Mouse (Mus musculus) neural tube, embryonic 11.5 days (tissue): ENCODE data around the gene Unc5cl. TPM values are rescaled to one million over a fixed set of nuclear protein-coding genes. Genes with fewer than 3 reads are reported as not detected.

Experiments
- ATAC-seq: fragments of 200-750 bp; cut with Nextera tagmentation; 2 replicates; pipeline ENCODE4 v1.8.0; 2017; ENCODE audit warnings: moderate number of reproducible peaks, mild to moderate bottlenecking, moderate TSS enrichment, moderate library complexity; ENCODE audit not compliant: insufficient read depth, low FRiP score, low TSS enrichment
- DNase-seq: peaks from one replicate; pipeline ENCODE4 v3.0.0-alpha.2; 2015; ENCODE audit warnings: low spot score
- H3K27ac ChIP-seq: fragments of 300-500 bp; sonication (generic); 2 replicates; pipeline ENCODE4 v1.5.1; 2014; ENCODE audit warnings: low read depth, mild to moderate bottlenecking, low read length
- H3K27me3 ChIP-seq: fragments of 300-500 bp; sonication (generic); 2 replicates; pipeline ENCODE4 v1.6.1; 2014; ENCODE audit warnings: mild to moderate bottlenecking, low read length, mixed read lengths; ENCODE audit not compliant: control insufficient read depth, insufficient read depth
- H3K36me3 ChIP-seq: fragments of 300-500 bp; sonication (generic); 2 replicates; pipeline ENCODE4 v1.6.1; 2014; ENCODE audit warnings: mild to moderate bottlenecking, low read length, moderate library complexity, mixed read lengths; ENCODE audit not compliant: control insufficient read depth, insufficient read depth
- H3K4me1 ChIP-seq: fragments of 300-500 bp; sonication (generic); 2 replicates; pipeline ENCODE4 v1.6.1; 2014; ENCODE audit warnings: low read length, mixed read lengths; ENCODE audit not compliant: control insufficient read depth, insufficient read depth
- H3K4me2 ChIP-seq: fragments of 300-500 bp; sonication (generic); 2 replicates; pipeline ENCODE4 v1.6.1; 2014; ENCODE audit warnings: low read depth, mild to moderate bottlenecking, moderate library complexity
- H3K4me3 ChIP-seq: fragments of 300-500 bp; sonication (generic); 2 replicates; pipeline ENCODE4 v1.5.1; 2014; ENCODE audit warnings: low read depth, low read length
- H3K9ac ChIP-seq: fragments of 300-500 bp; sonication (generic); 2 replicates; pipeline ENCODE4 v1.6.1; 2014; ENCODE audit warnings: mild to moderate bottlenecking, low read length
- H3K9me3 ChIP-seq: fragments of 300-500 bp; sonication (generic); 2 replicates; pipeline ENCODE4 v1.6.1; 2016; ENCODE audit warnings: low read length; ENCODE audit not compliant: control insufficient read depth
- WGBS: fragments of 180-500 bp; shearing (Covaris S2); extraction: QIAGEN DNeasy Blood & Tissue Kit; methylation state at CpG from one replicate; pipeline ENCODE4 v1.1.7; 2014; 5-methylcytosine and 5-hydroxymethylcytosine counted together
- polyA plus RNA-seq: library from polyadenylated mRNA; unstranded; fragments of >200 nt; fragmentation: Nextera tagmentation; extraction: Ambion mirVana; gene quantifications from 2 replicates; pipeline ENCODE4 v1.2.1, GENCODE M21; 2014

Unc5cl gene
- polyA plus RNA-seq, 1 experiment from 2014 or later: 0.48 TPM

DNA sequence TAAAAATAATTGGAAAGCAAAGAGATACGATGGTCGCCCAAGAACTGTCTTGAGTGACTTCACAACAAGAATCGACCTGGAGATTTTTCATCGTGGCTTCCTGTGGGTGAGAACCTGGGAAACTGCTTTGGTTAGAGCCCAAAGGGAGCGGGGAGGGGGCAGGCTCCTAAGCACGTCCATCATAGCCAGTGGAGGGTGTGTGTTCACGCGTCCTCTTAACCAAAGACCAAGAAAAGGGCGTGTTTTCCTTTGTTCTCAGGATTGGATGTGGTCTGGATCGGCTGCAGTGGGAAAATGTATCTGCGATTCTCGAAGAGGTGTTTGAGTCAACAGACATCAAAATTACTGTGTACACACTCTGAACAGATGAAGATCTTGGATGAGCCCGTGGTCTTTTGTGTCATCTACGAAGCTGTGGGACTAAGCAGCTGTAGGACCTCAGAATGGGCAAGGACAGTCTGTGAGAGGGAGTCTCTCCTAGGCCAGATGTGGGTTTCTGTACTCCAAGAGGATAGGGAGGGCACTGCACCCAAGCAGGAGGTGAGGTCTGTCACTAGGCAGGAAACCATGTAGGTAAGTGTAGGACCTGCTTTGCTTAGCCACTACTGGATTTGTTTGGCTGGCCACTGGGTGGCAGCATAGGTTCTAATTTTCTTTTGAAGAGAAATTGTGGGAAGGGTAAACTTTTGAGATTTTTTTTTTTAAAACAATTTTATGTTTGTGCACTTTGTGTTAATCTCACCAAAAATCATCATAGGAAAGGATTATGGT, 38.1 kb upstream of the Unc5cl start:
- Histone ChIP-seq H3K4me2 (no peak overlapping the region), H3K9ac (no peak overlapping the region), H3K9me3 (no peaks in the 10 kb centered on the region), H3K4me3 (no peak overlapping the region), H3K36me3 (no peaks in the 10 kb centered on the region; the same call in 1 of the 2 replicates), H3K4me1 (0 out of 2 replicates have a peak, but pooled peaks cover under 1% of the 10 kb centered on the region), H3K27me3 (no peaks in the 10 kb centered on the region), H3K27ac (no peak overlapping the region)
- DNase-seq (peak; percentile 61), ATAC-seq (no peak)
- WGBS: 91% methylated on average over 14 of the region's 14 CpGs

DNA sequence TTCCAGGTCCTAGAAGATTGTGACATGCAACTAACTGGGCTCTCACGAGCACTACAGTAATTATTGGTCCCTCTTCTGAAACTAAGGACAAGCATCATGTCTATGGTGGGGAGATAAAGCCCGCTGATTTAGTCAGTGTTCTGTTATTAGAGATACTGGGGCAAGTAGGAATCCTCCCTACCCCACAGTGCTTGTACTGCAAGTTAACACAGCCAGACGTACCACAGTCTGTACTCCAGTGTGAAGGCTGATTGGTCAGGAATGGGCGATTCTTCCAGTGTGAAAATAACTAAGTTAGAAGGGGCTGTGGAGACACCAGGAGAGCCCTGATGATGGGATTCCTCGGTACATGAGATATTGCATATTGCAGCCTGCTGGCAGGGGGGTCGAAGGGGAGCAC, 37.2 kb upstream of the Unc5cl start:
- no peak overlapping the region for H3K4me2 ChIP-seq
- H3K4me3 ChIP-seq: no peak overlapping the region
- H3K9me3 ChIP-seq: no peaks in the 10 kb centered on the region
- no peak overlapping the region for H3K9ac ChIP-seq
- WGBS: 96% methylated on average over 6 of the region's 6 CpGs
- no peak for ATAC-seq
- H3K27me3 ChIP-seq: no peaks in the 10 kb centered on the region
- H3K4me1 ChIP-seq: no peaks in the 10 kb centered on the region
- H3K27ac ChIP-seq: no peak overlapping the region
- DNase-seq: no peak
- no peaks in the 10 kb centered on the region; the same call in 1 of the 2 replicates for H3K36me3 ChIP-seq

DNA sequence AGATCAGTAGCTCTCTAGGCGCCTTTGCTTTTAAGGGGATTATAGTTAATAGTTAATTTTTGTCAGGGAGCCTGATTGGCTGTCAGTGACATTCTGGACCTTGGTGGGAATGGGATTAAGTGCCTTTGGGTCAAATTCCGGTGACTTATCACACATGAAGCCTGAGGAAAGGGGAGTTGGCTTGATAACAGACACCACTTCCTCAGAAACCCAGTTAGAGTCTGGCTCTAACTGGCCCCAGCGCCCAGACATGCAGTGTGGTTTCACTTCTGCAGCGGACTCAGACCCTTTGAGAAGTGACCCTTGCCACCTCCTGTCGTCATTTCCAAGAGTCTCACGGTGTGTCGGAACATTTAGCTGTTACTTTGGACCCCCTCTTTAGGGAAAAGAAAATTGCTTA, 36.5 kb upstream of the Unc5cl start:
- no peak overlapping the region for H3K4me3 ChIP-seq
- DNase-seq (no peak), ATAC-seq (no peak)
- H3K27me3 ChIP-seq: no peaks in the 10 kb centered on the region
- 84% methylated on average over 7 of the region's 7 CpGs for WGBS
- H3K27ac ChIP-seq: no peak overlapping the region
- no peak overlapping the region for H3K4me2 ChIP-seq
- no peaks in the 10 kb centered on the region for H3K9me3 ChIP-seq
- no peak overlapping the region for H3K9ac ChIP-seq
- H3K36me3 ChIP-seq: no peaks in the 10 kb centered on the region; the same call in 1 of the 2 replicates
- H3K4me1 ChIP-seq: no peaks in the 10 kb centered on the region

DNA sequence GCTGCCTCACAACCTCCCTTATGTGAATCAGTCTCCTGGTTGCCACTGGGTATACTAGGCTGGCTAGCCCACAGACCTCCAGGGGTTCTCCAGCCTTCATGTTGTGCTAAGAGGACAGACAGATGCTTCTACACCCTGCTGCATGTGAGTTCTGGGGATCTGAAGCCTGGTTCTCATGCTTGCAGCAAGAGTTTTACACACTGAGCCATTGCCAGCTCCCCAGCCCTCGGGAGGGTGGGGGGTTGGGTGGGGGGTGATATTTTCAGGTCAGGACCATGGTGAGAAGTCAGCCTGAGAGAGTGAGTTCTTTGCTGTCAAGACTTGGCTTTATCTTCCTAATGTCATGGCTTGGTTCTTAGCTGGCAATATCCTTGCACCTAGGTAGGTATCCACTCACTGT, 35.9 kb upstream of the Unc5cl start:
- WGBS: 90% methylated on average over 1 of the region's 1 CpGs

DNA sequence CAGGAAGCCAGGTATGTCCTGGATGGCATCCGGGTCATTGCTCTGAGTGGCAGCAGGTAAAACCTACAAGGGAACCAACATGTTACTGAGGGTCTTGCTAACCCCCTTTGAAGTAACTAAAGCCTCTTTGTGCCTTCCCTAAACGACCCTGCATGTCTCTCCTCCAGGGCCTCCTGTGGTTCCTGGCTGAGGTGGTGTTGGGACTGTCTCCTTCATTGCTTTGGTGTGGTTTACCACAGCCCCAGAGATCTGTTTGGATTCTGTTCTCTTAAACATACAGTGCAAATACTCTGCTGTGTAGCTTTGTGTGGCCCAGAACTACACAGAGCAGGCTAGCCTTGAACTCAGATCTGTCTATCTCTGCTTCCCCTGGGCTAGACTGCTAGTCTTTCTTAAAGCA, 35.1 kb upstream of the Unc5cl start:
- H3K4me2 ChIP-seq: no peak overlapping the region
- WGBS: 56% methylated on average over 2 of the region's 2 CpGs
- no peaks in the 10 kb centered on the region for H3K4me1 ChIP-seq
- no peak overlapping the region for H3K4me3 ChIP-seq
- no peaks in the 10 kb centered on the region for H3K27me3 ChIP-seq
- H3K9ac ChIP-seq: no peak overlapping the region
- no peak overlapping the region for H3K27ac ChIP-seq
- DNase-seq (no peak), ATAC-seq (no peak)
- H3K9me3 ChIP-seq: no peaks in the 10 kb centered on the region
- no peaks in the 10 kb centered on the region; the same call in 1 of the 2 replicates for H3K36me3 ChIP-seq

More for the DNA sequence above, 35.9 kb upstream of the Unc5cl start:
- Histone ChIP-seq H3K4me1 (no peaks in the 10 kb centered on the region), H3K9me3 (no peaks in the 10 kb centered on the region), H3K4me3 (no peak overlapping the region), H3K36me3 (no peaks in the 10 kb centered on the region; the same call in 1 of the 2 replicates), H3K9ac (no peak overlapping the region), H3K4me2 (no peak overlapping the region), H3K27ac (no peak overlapping the region), H3K27me3 (no peaks in the 10 kb centered on the region)
- ATAC-seq (no peak), DNase-seq (no peak)

DNA sequence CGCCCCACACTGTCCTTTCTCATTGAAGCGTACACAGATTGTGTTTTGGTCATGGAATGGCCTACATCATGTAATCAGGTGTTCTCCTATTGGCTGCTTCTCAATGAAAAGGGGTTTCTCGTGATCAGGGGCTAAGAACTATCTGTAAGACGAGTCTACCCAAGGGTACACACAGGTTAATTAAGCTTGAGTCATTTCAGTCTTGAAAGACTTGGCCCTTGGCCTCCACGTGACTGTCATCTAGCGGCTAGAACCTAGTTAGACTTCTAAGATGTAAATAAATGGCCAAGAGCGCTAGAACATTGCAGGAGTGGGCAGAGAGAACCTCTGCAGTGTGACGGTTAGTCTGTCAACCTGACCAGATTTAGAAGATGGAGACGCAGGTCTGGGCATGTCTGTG, 30.5 kb upstream of the Unc5cl start:
- Histone ChIP-seq H3K9me3 (no peaks in the 10 kb centered on the region), H3K36me3 (no peaks in the 10 kb centered on the region), H3K4me3 (no peak overlapping the region), H3K4me2 (no peak overlapping the region), H3K27ac (no peak overlapping the region), H3K27me3 (no peaks in the 10 kb centered on the region), H3K9ac (no peak overlapping the region), H3K4me1 (peaks cover 4% of the 10 kb centered on the region; the same call in 1 of the 2 replicates)
- no peak for ATAC-seq
- 88% methylated on average over 9 of the region's 9 CpGs for WGBS
- DNase-seq: no peak

DNA sequence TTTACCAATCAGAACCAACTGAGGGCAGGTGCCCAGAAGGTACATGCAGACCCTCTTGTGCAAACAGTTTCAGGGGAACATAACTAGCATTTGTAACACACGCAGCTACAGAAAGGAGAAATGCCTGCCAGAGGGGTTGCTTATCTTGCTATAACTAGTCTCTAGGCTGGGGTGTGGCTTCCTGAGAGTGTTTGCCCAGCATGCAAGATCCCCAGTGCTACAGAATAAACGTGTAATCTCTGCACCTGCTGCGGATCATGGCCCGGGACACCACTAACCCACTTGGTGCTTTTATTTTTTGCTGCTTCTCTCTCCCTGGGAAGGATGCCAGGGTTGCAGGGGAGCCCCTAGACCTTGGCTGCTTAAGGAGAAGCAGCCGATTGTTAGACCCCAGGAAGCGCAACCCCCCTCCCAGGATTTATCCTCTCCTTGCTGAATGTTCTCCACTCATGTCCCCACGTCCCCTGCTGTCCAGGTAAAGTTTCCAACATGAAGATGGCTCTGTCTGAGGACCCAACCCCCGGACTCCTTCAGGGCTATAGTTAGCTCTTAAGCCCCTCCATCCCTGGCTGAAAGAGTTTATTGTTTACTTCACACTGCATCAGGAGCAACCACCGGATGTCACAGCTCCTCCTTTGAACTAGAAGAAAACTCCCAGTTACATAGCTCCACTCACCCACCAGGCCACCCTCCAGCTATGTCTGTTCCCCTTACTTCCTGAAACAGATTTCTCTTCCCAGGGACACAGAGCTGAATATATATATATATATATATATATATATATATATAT, 28.7 kb upstream of the Unc5cl start:
- 56% methylated on average over 9 of the region's 9 CpGs for WGBS
- H3K4me3 ChIP-seq: no peak overlapping the region
- H3K27ac ChIP-seq: no peak overlapping the region
- no peak overlapping the region for H3K4me2 ChIP-seq
- ATAC-seq (no peak), DNase-seq (no peak)
- no peaks in the 10 kb centered on the region for H3K9me3 ChIP-seq
- H3K4me1 ChIP-seq: peaks cover 4% of the 10 kb centered on the region; the same call in 1 of the 2 replicates
- no peaks in the 10 kb centered on the region for H3K36me3 ChIP-seq
- no peak overlapping the region for H3K9ac ChIP-seq
- H3K27me3 ChIP-seq: no peaks in the 10 kb centered on the region

DNA sequence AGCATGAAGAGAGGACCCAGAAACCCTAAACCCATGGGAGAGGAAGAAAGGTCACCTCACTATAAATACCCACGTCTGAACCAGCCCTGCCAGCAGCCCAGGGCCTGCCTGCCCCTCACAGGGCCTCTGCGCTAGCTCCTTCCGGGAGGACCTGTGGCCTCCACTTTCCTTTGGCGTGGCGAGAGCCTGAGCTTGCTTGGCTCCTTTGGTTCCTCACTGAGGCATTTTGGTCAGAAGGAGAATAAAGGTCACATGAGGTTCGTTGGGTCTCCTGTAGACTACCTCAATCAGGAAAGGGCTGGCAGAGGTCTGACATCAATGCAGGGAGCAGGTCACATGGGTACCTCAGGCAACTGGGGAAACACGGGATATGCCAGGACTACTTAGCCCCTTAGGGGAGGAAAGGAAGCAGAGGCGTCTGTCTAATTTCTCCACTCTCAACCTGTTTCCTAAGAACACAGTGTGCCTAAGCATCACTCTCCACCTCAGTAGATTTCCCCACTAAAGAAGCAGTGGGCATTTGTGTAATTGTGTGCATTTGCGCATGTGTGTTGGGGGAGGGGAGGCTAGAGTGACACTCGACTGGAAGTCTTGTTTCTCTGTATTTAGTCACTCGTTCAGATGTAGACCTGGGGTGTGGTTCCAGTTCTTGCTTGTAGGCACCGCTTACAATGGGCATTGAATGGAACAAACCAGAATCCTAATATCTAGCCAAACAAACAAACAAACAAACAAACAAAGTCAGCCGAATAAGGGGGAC, 27.5 kb upstream of the Unc5cl start:
- no peak for DNase-seq
- Histone ChIP-seq H3K9me3 (no peaks in the 10 kb centered on the region), H3K27ac (no peak overlapping the region), H3K4me1 (peaks cover 4% of the 10 kb centered on the region; the same call in 1 of the 2 replicates), H3K27me3 (no peaks in the 10 kb centered on the region), H3K4me3 (no peak overlapping the region), H3K9ac (no peak overlapping the region), H3K36me3 (no peaks in the 10 kb centered on the region), H3K4me2 (no peak overlapping the region)
- 74% methylated on average over 13 of the region's 13 CpGs for WGBS
- no peak for ATAC-seq
